Comparison of ENCODE assay signal across 32 mouse cellular contexts in the genomic region with DNA sequence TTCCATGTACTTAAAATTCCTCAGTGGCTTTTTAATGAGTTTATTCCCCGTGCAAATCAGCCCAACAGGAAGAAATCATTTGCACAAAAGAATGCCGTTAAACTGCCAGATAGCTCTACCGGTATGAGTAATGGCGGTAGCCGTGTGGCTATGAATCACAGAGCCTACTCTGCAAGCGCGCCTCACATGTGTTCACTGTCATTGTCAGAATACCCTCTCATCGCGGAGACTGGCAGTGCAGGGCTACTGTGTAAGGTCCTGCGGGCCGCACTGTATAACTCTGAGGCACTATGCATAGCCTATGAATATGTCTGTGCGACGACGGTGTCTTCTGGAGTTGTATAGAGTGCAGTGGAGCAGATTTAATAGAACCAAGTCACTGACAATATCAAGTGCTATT.
DNase-seq lines count a peak whose midpoint lies in the region; ATAC-seq and TF ChIP-seq lines count a peak whose summit lies in the region.
"Had no signal": no experiment of that assay in that cellular context is flagged by ENCODE, and none has a peak within 500 bp of the region (broad histone marks: within the 10 kb centered on the region; RNA-seq: fewer than 3 reads in every experiment).

No protein-coding gene starts in this region.

- 82% methylated on average over 14 of the region's 14 CpGs for WGBS in hindbrain, embryonic 15.5 days
- 95% methylated on average over 14 of the region's 14 CpGs for whole genome bisulfite sequencing in hindbrain, embryonic 10.5 days
- 89% methylated on average over 14 of the region's 14 CpGs for WGBS in midbrain, embryonic 16.5 days
- WGBS in midbrain, embryonic 10.5 days: 93% methylated on average over 14 of the region's 14 CpGs
- 77% methylated on average over 14 of the region's 14 CpGs for WGBS in hindbrain, postnatal 0 days
- 62% methylated on average over 14 of the region's 14 CpGs for WGBS in neural tube, embryonic 15.5 days

- no peak for DNase-seq in hindbrain, embryonic 10.5 days (ENCODE audit: low spot score)
- DNase-seq in midbrain, embryonic 10.5 days (ENCODE audit: low spot score): no peak
- no peak for DNase-seq in hindbrain, postnatal 0 days (ENCODE audit: low spot score)
- DNase-seq in thymus, adult 18-20 months: no peak
- DNase-seq: adrenal gland, adult 2 months; adrenal gland, postnatal 36 days; B cell, adult 2 months; cerebellum, adult 2 months; cerebellum, postnatal 25 days; gastrocnemius, postnatal 14 days; heart, adult 18-20 months; heart, postnatal 4 days; kidney, adult 8-10 months; kidney, postnatal 4 days; layer of hippocampus, postnatal 36 days; left cerebral cortex, postnatal 4 days; liver, postnatal 0 days; lung, postnatal 36 days; right cerebral cortex, adult 18-20 months; spleen, adult 18-20 months; thymus, postnatal 25 days had no signal

- H3K27me3 ChIP-seq in hindbrain, embryonic 15.5 days: no peaks in the 10 kb centered on the region
- no peaks in the 10 kb centered on the region for H3K27me3 ChIP-seq in hindbrain, embryonic 10.5 days (ENCODE audit: insufficient read depth, poor library complexity, severe bottlenecking)
- H3K27me3 ChIP-seq in midbrain, embryonic 16.5 days (ENCODE audit: control insufficient read depth, insufficient read depth, low read depth, low read length): no peaks in the 10 kb centered on the region
- H3K27me3 ChIP-seq in midbrain, embryonic 10.5 days (ENCODE audit: low read depth, poor library complexity, severe bottlenecking): no peaks in the 10 kb centered on the region
- H3K27me3 ChIP-seq in hindbrain, postnatal 0 days (ENCODE audit: insufficient read depth, low read length): no peaks in the 10 kb centered on the region
- H3K27me3 ChIP-seq in neural tube, embryonic 15.5 days (replicated peaks): no peaks in the 10 kb centered on the region
- H3K27me3 ChIP-seq: embryonic facial prominence, embryonic 15.5 days; liver, embryonic 12.5 days; midbrain, embryonic 15.5 days had no signal

- H3K9me3 ChIP-seq in hindbrain, embryonic 15.5 days: no peaks in the 10 kb centered on the region
- peaks cover 12% of the 10 kb centered on the region for H3K9me3 ChIP-seq in hindbrain, embryonic 10.5 days
- no peaks in the 10 kb centered on the region for H3K9me3 ChIP-seq in midbrain, embryonic 16.5 days (replicated peaks; ENCODE audit: control insufficient read depth, low read length, poor library complexity, severe bottlenecking)
- peaks cover 13% of the 10 kb centered on the region; the same call in 1 of the 2 replicates for H3K9me3 ChIP-seq in midbrain, embryonic 10.5 days (replicated peaks)
- H3K9me3 ChIP-seq in hindbrain, postnatal 0 days (ENCODE audit: low read length): no peaks in the 10 kb centered on the region
- no peaks in the 10 kb centered on the region for H3K9me3 ChIP-seq in neural tube, embryonic 15.5 days (replicated peaks)
- H3K9me3 ChIP-seq: embryonic facial prominence, embryonic 15.5 days; midbrain, embryonic 15.5 days had no signal

- H3K4me3 ChIP-seq in hindbrain, embryonic 15.5 days: no peak overlapping the region
- no peak overlapping the region for H3K4me3 ChIP-seq in hindbrain, embryonic 10.5 days
- H3K4me3 ChIP-seq in midbrain, embryonic 16.5 days (ENCODE audit: low read depth, low read length): no peak overlapping the region
- H3K4me3 ChIP-seq in midbrain, embryonic 10.5 days: no peak overlapping the region
- H3K4me3 ChIP-seq in hindbrain, postnatal 0 days (ENCODE audit: low read length): no peak overlapping the region
- H3K4me3 ChIP-seq in neural tube, embryonic 15.5 days (replicated peaks): no peak overlapping the region
- H3K4me3 ChIP-seq: embryonic facial prominence, embryonic 10.5 days; embryonic facial prominence, embryonic 15.5 days; liver, embryonic 12.5 days; midbrain, embryonic 15.5 days; myocyte had no signal

- H3K9ac ChIP-seq in hindbrain, embryonic 15.5 days: no peak overlapping the region
- H3K9ac ChIP-seq in midbrain, embryonic 16.5 days (ENCODE audit: low read depth, low read length): no peak overlapping the region
- no peak overlapping the region for H3K9ac ChIP-seq in hindbrain, postnatal 0 days (replicated peaks; ENCODE audit: low read length)
- H3K9ac ChIP-seq in neural tube, embryonic 15.5 days (replicated peaks): no peak overlapping the region
- H3K9ac ChIP-seq: embryonic facial prominence, embryonic 15.5 days; liver, embryonic 12.5 days; liver, postnatal 0 days; midbrain, embryonic 15.5 days had no signal

- H3K27ac ChIP-seq in hindbrain, embryonic 15.5 days (replicated peaks): peak overlapping the region; percentile 30; the same call in 1 of the 2 replicates
- no peak overlapping the region for H3K27ac ChIP-seq in hindbrain, embryonic 10.5 days
- H3K27ac ChIP-seq in midbrain, embryonic 16.5 days (ENCODE audit: low read length): no peak overlapping the region
- no peak overlapping the region for H3K27ac ChIP-seq in midbrain, embryonic 10.5 days (replicated peaks)
- no peak overlapping the region for H3K27ac ChIP-seq in hindbrain, postnatal 0 days
- no peak overlapping the region for H3K27ac ChIP-seq in neural tube, embryonic 15.5 days (replicated peaks)
- H3K27ac ChIP-seq: embryonic facial prominence, embryonic 10.5 days; embryonic facial prominence, embryonic 15.5 days; liver, embryonic 12.5 days; midbrain, embryonic 15.5 days had no signal

- no peaks in the 10 kb centered on the region for H3K4me1 ChIP-seq in hindbrain, embryonic 15.5 days (replicated peaks)
- H3K4me1 ChIP-seq in hindbrain, embryonic 10.5 days (replicated peaks): no peaks in the 10 kb centered on the region
- H3K4me1 ChIP-seq in midbrain, embryonic 16.5 days (ENCODE audit: control insufficient read depth, insufficient read depth, low read length): peaks cover 7% of the 10 kb centered on the region
- H3K4me1 ChIP-seq in midbrain, embryonic 10.5 days: no peaks in the 10 kb centered on the region
- H3K4me1 ChIP-seq in hindbrain, postnatal 0 days (ENCODE audit: insufficient read depth, low read length): no peaks in the 10 kb centered on the region
- H3K4me1 ChIP-seq in neural tube, embryonic 15.5 days: 0 out of 2 replicates have a peak, but pooled peaks cover 6% of the 10 kb centered on the region
- H3K4me1 ChIP-seq: embryonic facial prominence, embryonic 10.5 days; embryonic facial prominence, embryonic 15.5 days; liver, embryonic 12.5 days; midbrain, embryonic 15.5 days had no signal

- H3K4me2 ChIP-seq in hindbrain, embryonic 15.5 days: no peak overlapping the region
- no peak overlapping the region for H3K4me2 ChIP-seq in midbrain, embryonic 16.5 days (ENCODE audit: low read length)
- H3K4me2 ChIP-seq in hindbrain, postnatal 0 days (ENCODE audit: low read depth, low read length): no peak overlapping the region
- no peak overlapping the region for H3K4me2 ChIP-seq in neural tube, embryonic 15.5 days
- H3K4me2 ChIP-seq: embryonic facial prominence, embryonic 15.5 days; heart, embryonic 11.5 days; liver, embryonic 12.5 days; midbrain, embryonic 15.5 days had no signal

- ATAC-seq in hindbrain, embryonic 15.5 days (ENCODE audit: low FRiP score, low read depth): peak; percentile 38; the same call in 1 of the 2 replicates
- ATAC-seq in midbrain, embryonic 16.5 days: 0 out of 2 replicates have a peak, but pooled peaks have one; percentile 3
- 0 out of 2 replicates have a peak, but pooled peaks have one; percentile 36 for ATAC-seq in hindbrain, postnatal 0 days
- ATAC-seq in neural tube, embryonic 15.5 days (ENCODE audit: low FRiP score): peak; percentile 51; the same call in 1 of the 2 replicates
- ATAC-seq: activated CD4-positive, CD25-positive, alpha-beta regulatory T cell, adult 4 months; forebrain, embryonic 14.5 days; liver, embryonic 12.5 days; liver, postnatal 0 days had no signal

- TF ChIP-seq CTCF in hindbrain, postnatal 0 days (IDR thresholded peaks at IDR 0.05; ENCODE audit: low read depth): no peak

- H3K36me3 ChIP-seq in hindbrain, embryonic 15.5 days: no peaks in the 10 kb centered on the region
- H3K36me3 ChIP-seq in hindbrain, embryonic 10.5 days: no peaks in the 10 kb centered on the region
- no peaks in the 10 kb centered on the region for H3K36me3 ChIP-seq in midbrain, embryonic 16.5 days (ENCODE audit: control insufficient read depth, insufficient read depth, low read length)
- H3K36me3 ChIP-seq in midbrain, embryonic 10.5 days: no peaks in the 10 kb centered on the region
- no peaks in the 10 kb centered on the region for H3K36me3 ChIP-seq in hindbrain, postnatal 0 days (ENCODE audit: insufficient read depth, low read length)
- H3K36me3 ChIP-seq in neural tube, embryonic 15.5 days: no peaks in the 10 kb centered on the region
- H3K36me3 ChIP-seq: embryonic facial prominence, embryonic 10.5 days; embryonic facial prominence, embryonic 15.5 days; liver, embryonic 12.5 days; midbrain, embryonic 15.5 days had no signal
